20 mouse cellular contexts compared by ENCODE assay signal in the genomic region with DNA sequence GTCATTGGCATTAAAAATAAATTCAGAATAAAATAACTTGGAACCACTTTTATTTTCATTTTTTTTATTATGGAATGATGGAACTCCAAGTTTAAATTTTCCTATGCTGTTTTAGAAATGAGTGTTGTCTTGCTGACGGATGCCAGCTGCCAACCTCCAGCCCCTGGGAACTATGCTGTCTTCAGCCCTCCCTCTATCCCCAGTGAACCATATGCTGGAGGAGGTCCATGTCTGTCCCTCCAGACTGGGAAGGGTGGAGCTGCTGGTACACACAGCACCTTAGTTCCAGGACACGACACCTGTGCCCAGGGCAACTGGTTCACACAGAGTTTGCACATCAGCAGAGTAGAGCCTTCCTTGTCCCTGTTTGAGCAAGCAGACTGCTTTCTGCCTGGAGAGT. TPM values are rescaled to one million over a fixed set of nuclear protein-coding genes. Genes with fewer than 3 reads are reported as not detected.
DNase-seq lines count a peak whose midpoint lies in the region; ATAC-seq and TF ChIP-seq lines count a peak whose summit lies in the region.
"Had no signal": no experiment of that assay in that cellular context is flagged by ENCODE, and none has a peak within 500 bp of the region (broad histone marks: within the 10 kb centered on the region; RNA-seq: fewer than 3 reads in every experiment).

No protein-coding gene starts in this region.

- peak; percentile 62; the same call in 1 of the 2 replicates for ATAC-seq in stomach, embryonic 14.5 days (ENCODE audit: insufficient number of reproducible peaks, insufficient read depth, low FRiP score, low read depth)
- ATAC-seq in stomach, postnatal 0 days (ENCODE audit: low FRiP score, low TSS enrichment): no peak
- ATAC-seq in stomach, embryonic 15.5 days (ENCODE audit: insufficient read depth, low FRiP score, low read depth): peak; percentile 47; the same call in 1 of the 2 replicates
- ATAC-seq: forebrain, postnatal 0 days had no signal

- no peak overlapping the region for H3K4me3 ChIP-seq in heart, embryonic 10.5 days
- no peak overlapping the region for H3K4me3 ChIP-seq in stomach, embryonic 14.5 days (ENCODE audit: low read depth, low read length)
- H3K4me3 ChIP-seq in stomach, postnatal 0 days (ENCODE audit: low read depth, low read length): no peak overlapping the region
- no peak overlapping the region for H3K4me3 ChIP-seq in stomach, embryonic 15.5 days (replicated peaks)
- H3K4me3 ChIP-seq: heart, embryonic 15.5 days; hindbrain, embryonic 13.5 days; liver, embryonic 13.5 days had no signal

- H3K9ac ChIP-seq in stomach, embryonic 14.5 days (replicated peaks; ENCODE audit: low read depth, low read length): no peak overlapping the region
- H3K9ac ChIP-seq in stomach, postnatal 0 days (ENCODE audit: low read length): no peak overlapping the region
- H3K9ac ChIP-seq in stomach, embryonic 15.5 days: no peak overlapping the region
- H3K9ac ChIP-seq: forebrain, postnatal 0 days; heart, embryonic 15.5 days; hindbrain, embryonic 13.5 days; liver, embryonic 13.5 days had no signal

- H3K36me3 ChIP-seq in heart, embryonic 10.5 days: no peaks in the 10 kb centered on the region
- H3K36me3 ChIP-seq in stomach, embryonic 14.5 days (ENCODE audit: control insufficient read depth, insufficient read depth, low read length): no peaks in the 10 kb centered on the region
- no peaks in the 10 kb centered on the region for H3K36me3 ChIP-seq in stomach, postnatal 0 days (ENCODE audit: control insufficient read depth, insufficient read depth, low read length)
- no peaks in the 10 kb centered on the region for H3K36me3 ChIP-seq in stomach, embryonic 15.5 days
- H3K36me3 ChIP-seq: heart, embryonic 15.5 days; hindbrain, embryonic 13.5 days; liver, embryonic 13.5 days had no signal

- H3K4me1 ChIP-seq in heart, embryonic 10.5 days: no peaks in the 10 kb centered on the region
- 0 out of 2 replicates have a peak, but pooled peaks cover 5% of the 10 kb centered on the region for H3K4me1 ChIP-seq in stomach, embryonic 14.5 days (ENCODE audit: control insufficient read depth, insufficient read depth, low read length)
- H3K4me1 ChIP-seq in stomach, postnatal 0 days (replicated peaks; ENCODE audit: control insufficient read depth, insufficient read depth): no peaks in the 10 kb centered on the region
- no peaks in the 10 kb centered on the region for H3K4me1 ChIP-seq in stomach, embryonic 15.5 days
- H3K4me1 ChIP-seq: heart, embryonic 15.5 days; hindbrain, embryonic 13.5 days; liver, embryonic 13.5 days had no signal

- no peak for TF ChIP-seq EP300 in stomach, postnatal 0 days (optimal IDR thresholded peaks at IDR 0.05)

- no peaks in the 10 kb centered on the region for H3K9me3 ChIP-seq in heart, embryonic 10.5 days
- H3K9me3 ChIP-seq in stomach, embryonic 14.5 days (ENCODE audit: control insufficient read depth, low read depth, low read length): no peaks in the 10 kb centered on the region
- no peaks in the 10 kb centered on the region for H3K9me3 ChIP-seq in stomach, postnatal 0 days (ENCODE audit: control insufficient read depth, low read length)
- H3K9me3 ChIP-seq in stomach, embryonic 15.5 days: no peaks in the 10 kb centered on the region
- H3K9me3 ChIP-seq: heart, embryonic 15.5 days; hindbrain, embryonic 13.5 days; liver, embryonic 13.5 days had no signal

- 75% methylated on average over 2 of the region's 2 CpGs for WGBS in heart, embryonic 10.5 days
- 57% methylated on average over 2 of the region's 2 CpGs for WGBS in stomach, embryonic 14.5 days
- 41% methylated on average over 2 of the region's 2 CpGs for WGBS in stomach, postnatal 0 days
- WGBS in stomach, embryonic 15.5 days: 60% methylated on average over 2 of the region's 2 CpGs

- no peaks in the 10 kb centered on the region for H3K27me3 ChIP-seq in heart, embryonic 10.5 days (ENCODE audit: insufficient read depth, poor library complexity, severe bottlenecking)
- no peaks in the 10 kb centered on the region for H3K27me3 ChIP-seq in stomach, embryonic 14.5 days (ENCODE audit: control insufficient read depth, insufficient read depth, low read length)
- no peaks in the 10 kb centered on the region for H3K27me3 ChIP-seq in stomach, postnatal 0 days (ENCODE audit: control insufficient read depth, insufficient read depth, low read length)
- no peaks in the 10 kb centered on the region for H3K27me3 ChIP-seq in stomach, embryonic 15.5 days (replicated peaks)
- H3K27me3 ChIP-seq: heart, embryonic 15.5 days; hindbrain, embryonic 13.5 days; liver, embryonic 13.5 days had no signal

- TF ChIP-seq CTCF in stomach, postnatal 0 days (IDR thresholded peaks at IDR 0.05; ENCODE audit: low read depth): no peak

- H3K4me2 ChIP-seq in stomach, embryonic 14.5 days (replicated peaks; ENCODE audit: low read depth, low read length): no peak overlapping the region
- H3K4me2 ChIP-seq in stomach, postnatal 0 days (replicated peaks; ENCODE audit: low read depth): no peak overlapping the region
- no peak overlapping the region for H3K4me2 ChIP-seq in stomach, embryonic 15.5 days
- H3K4me2 ChIP-seq: heart, embryonic 15.5 days; hindbrain, embryonic 13.5 days; liver, embryonic 13.5 days had no signal

- H3K27ac ChIP-seq in heart, embryonic 10.5 days: no peak overlapping the region
- H3K27ac ChIP-seq in stomach, embryonic 14.5 days (ENCODE audit: low read length): no peak overlapping the region
- no peak overlapping the region for H3K27ac ChIP-seq in stomach, postnatal 0 days (replicated peaks)
- no peak overlapping the region for H3K27ac ChIP-seq in stomach, embryonic 15.5 days
- H3K27ac ChIP-seq: heart, embryonic 15.5 days; hindbrain, embryonic 13.5 days; liver, embryonic 13.5 days; macrophage had no signal

- DNase-seq in heart, adult 11 months: peak; percentile 95
- no peak for DNase-seq in heart, embryonic 10.5 days (ENCODE audit: low spot score)
- DNase-seq in kidney, postnatal 14 days: peak; percentile 34
- no peak for DNase-seq in kidney, adult 8-10 months
- no peak for DNase-seq in stomach, postnatal 0 days (ENCODE audit: low spot score)
- DNase-seq in layer of hippocampus, adult 9-10 months (ENCODE audit: low spot score): no peak
- DNase-seq: adrenal gland, postnatal 14 days; B cell, adult 2 months; forebrain, postnatal 0 days; gastrocnemius, postnatal 10 days; kidney, adult 11 months; liver, embryonic 13.5 days; midbrain, embryonic 14.5 days; retina, postnatal 1 day had no signal

RNA-seq across cellular contexts. Expression of a gene that starts 22.4 kb away (rescaled TPM):
- polyA plus RNA-seq in heart, embryonic 10.5 days (2016; fragmentation: Nextera tagmentation; extraction: Ambion mirVana): not detected in 2 replicates
- polyA plus RNA-seq in stomach, embryonic 14.5 days (2014; fragmentation: Nextera tagmentation; extraction: Ambion mirVana): 0.29 TPM in 1 of 2 replicates, not detected in the other
- polyA plus RNA-seq in stomach, postnatal 0 days (2015; fragmentation: Nextera tagmentation; extraction: Ambion mirVana): 0.07 TPM in 1 of 2 replicates, not detected in the other
- polyA plus RNA-seq in stomach, embryonic 15.5 days (2015; fragmentation: Nextera tagmentation; extraction: Ambion mirVana): 0.24 and 0.30 TPM in 2 replicates
- polyA plus RNA-seq: embryonic facial prominence, embryonic 11.5 days; heart, embryonic 15.5 days; liver, embryonic 13.5 days; macrophage had no signal

Comparison
In these comparisons a context has a peak if more than half of its experiments do, and no peak if none do; other contexts are left out.
1. DNase-seq: peak in heart, adult 11 months (single experiment) and kidney, postnatal 14 days (single experiment); none in heart, embryonic 10.5 days (single experiment), kidney, adult 8-10 months (0 of 2), stomach, postnatal 0 days (single experiment) and layer of hippocampus, adult 9-10 months (single experiment).